Mouse (Mus musculus) MEL (cell line): Measurements from ENCODE around the gene H1fx.

Source experiments
- CTCF ChIP-seq, 3 experiments: IDR thresholded peaks in 2 of 3; conservative IDR thresholded peaks in 1 of 3; 2 replicates each; pipeline ENCODE4 v1.5.1; 2011 to 2012; ENCODE audit warnings: low read length in 3 of 3, low read depth in 2 of 3, mild to moderate bottlenecking in 2 of 3, improper control_type of control experiment in 1 of 3, inconsistent platforms in 1 of 3, mixed read lengths in 1 of 3, moderate library complexity in 1 of 3; ENCODE audit not compliant: control insufficient read depth in 1 of 3, insufficient read depth in 1 of 3, poor library complexity in 1 of 3, severe bottlenecking in 1 of 3
- EP300 ChIP-seq, 2 experiments: IDR thresholded peaks; 2 replicates each; pipeline ENCODE4 v1.6.1; 2011; ENCODE audit warnings: improper control_type of control experiment in 2 of 2, low read length in 2 of 2, low read depth in 1 of 2, mild to moderate bottlenecking in 1 of 2
- HCFC1 ChIP-seq: IDR thresholded peaks from 2 replicates; pipeline ENCODE4 v1.6.1; 2012; ENCODE audit warnings: low read depth, mild to moderate bottlenecking, inconsistent platforms, low read length, improper control_type of control experiment, moderate library complexity
- MXI1 ChIP-seq: IDR thresholded peaks from 2 replicates; pipeline ENCODE4 v1.6.1; 2011; ENCODE audit warnings: mild to moderate bottlenecking, low read depth, low read length, improper control_type of control experiment
- MYB ChIP-seq: IDR thresholded peaks from 2 replicates; pipeline ENCODE4 v1.6.1; 2011; ENCODE audit warnings: mild to moderate bottlenecking, low read depth, low read length, improper control_type of control experiment
- POLR2A ChIP-seq, 2 experiments: IDR thresholded peaks; 2 replicates each; pipeline ENCODE4 v1.6.1; 2011 to 2012; ENCODE audit warnings: low read length in 2 of 2, mild to moderate bottlenecking in 2 of 2, control low read depth in 1 of 2, improper control_type of control experiment in 1 of 2, low read depth in 1 of 2, moderate library complexity in 1 of 2; ENCODE audit not compliant: control insufficient read depth in 1 of 2, insufficient read depth in 1 of 2, poor library complexity in 1 of 2
- TAL1 ChIP-seq: IDR thresholded peaks from 2 replicates; pipeline ENCODE4 v1.6.1; 2012; ENCODE audit warnings: mild to moderate bottlenecking, inconsistent platforms, low read length, moderate library complexity, mixed read lengths
- ZMIZ1 ChIP-seq: IDR thresholded peaks from 2 replicates; pipeline ENCODE4 v1.6.1; 2012; ENCODE audit warnings: low read depth, mild to moderate bottlenecking, inconsistent platforms, low read length, improper control_type of control experiment, moderate library complexity

- TF ChIP-seq CTCF (IDR thresholded peaks at IDR 0.05 in 2 of 3, conservative IDR thresholded peaks at IDR 0.05 in 1 of 3; ENCODE audit: control insufficient read depth in 1 of 3, insufficient read depth in 1 of 3, low read depth in 2 of 3, low read length in 3 of 3, poor library complexity in 1 of 3, severe bottlenecking in 1 of 3) = no peak
- no peak for TF ChIP-seq ZMIZ1
- no peak for TF ChIP-seq EP300 (IDR thresholded peaks at IDR 0.05; ENCODE audit: low read depth in 1 of 2, low read length in 2 of 2)
- no peak for TF ChIP-seq HCFC1
- no peak for TF ChIP-seq MYB
- TF ChIP-seq MXI1 = no peak
- no peak for TF ChIP-seq POLR2A (IDR thresholded peaks at IDR 0.05; ENCODE audit: control insufficient read depth in 1 of 2, insufficient read depth in 1 of 2, low read depth in 1 of 2, low read length in 2 of 2, poor library complexity in 1 of 2)
- TF ChIP-seq TAL1 = no peak
Observed at GRCm38 (mm10) chr6:88009209-88009608, 27.8 kb upstream of the H1fx start.
